Mouse (Mus musculus) T-helper 17 cell (primary cell): ENCODE results near the gene Gm42421.

Experiments
- in situ Hi-C, 2 experiments: fragments of 300-600 bp; cut with MboI, MseI; formaldehyde crosslinking; loops; 1 replicate in 1 of 2; 2 replicates in 1 of 2; pipeline ENCODE4 v1.15.1; 2025; ENCODE audit warnings: high pct_unique_total_duplicates in 2 of 2

Gene Gm42421

DNA sequence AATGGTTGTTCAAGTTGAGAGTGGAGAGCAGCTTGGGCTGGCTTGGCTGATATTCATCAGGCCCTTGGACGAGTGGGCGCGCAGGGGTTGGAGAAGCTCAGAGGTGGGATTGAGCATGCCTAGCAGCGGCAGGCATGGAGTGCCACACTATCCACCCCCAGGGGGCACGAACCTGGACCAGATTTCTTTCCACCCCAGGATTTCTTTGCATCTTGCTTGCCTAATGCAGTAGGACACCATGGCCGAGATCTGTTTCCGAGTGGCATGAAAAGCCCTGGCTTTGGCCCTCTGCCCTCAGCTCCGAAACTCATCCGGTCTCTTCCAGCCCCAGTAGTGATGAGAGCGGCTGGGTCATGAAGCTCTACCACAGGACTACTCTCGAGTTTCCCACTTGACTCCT is 5.4 kb downstream of the Gm42421 start:
- in situ Hi-C loops: no loop called here

DNA sequence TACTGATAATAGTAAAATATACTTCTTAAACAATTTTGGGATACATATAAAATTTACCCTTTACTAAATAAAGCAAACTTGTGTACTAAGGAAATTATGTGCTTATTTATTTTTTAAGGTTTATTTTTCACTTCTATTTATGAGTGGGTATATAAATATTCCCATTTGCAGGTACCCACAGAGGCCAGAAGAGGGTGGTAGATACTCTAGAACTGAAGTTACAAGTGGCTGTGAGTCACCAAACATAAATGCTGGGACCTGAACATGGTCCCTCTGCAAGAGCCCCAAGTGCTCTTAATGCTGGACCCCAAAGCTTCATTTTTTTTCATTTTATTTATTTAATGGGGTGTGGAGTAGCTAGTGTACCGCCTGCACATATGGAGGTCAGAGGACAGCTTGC is 5.9 kb downstream of the Gm42421 start:
- in situ Hi-C loops: no loop called here

DNA sequence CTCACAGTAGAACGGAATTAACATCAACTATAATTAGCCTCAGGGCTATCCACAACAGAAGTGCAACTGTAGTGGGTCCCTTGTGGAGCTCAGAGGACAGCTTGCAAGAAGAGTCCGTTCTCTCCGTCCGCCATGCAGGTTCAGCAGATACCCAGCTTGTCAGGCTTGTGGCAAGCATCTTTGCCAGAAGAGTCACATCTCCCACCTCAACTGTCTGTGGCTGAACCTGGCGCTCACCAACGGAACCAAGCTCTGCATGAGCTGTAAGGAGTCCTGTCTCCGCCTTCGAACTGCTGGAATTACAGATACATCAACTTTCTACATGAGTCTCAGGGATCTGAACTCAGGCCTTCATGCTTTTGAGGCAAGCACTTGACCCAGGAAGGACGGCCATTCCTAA is 8.2 kb downstream of the Gm42421 start:
- in situ Hi-C loops: no loop called here

DNA sequence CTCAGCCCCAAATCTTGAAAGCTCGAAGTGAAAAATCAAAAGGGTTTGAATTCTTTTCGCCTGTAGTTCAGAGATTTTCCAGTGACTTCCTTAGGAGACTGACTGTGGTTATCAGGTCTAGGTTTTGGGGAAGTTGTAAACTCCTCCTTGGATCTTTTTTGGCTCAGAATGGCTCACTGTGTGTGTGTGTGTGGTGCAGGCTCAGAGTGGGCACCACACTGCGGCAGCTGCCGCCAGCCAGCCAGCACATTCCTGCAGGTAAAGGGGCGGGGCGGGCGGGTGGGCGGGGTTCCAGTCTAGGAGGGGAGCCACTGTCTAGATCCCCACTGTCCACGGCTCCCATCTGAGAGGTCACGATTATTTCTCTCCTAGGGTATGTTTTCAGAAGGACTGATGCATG is 13.6 kb downstream of the Gm42421 start:
- in situ Hi-C loops: no loop called here

DNA sequence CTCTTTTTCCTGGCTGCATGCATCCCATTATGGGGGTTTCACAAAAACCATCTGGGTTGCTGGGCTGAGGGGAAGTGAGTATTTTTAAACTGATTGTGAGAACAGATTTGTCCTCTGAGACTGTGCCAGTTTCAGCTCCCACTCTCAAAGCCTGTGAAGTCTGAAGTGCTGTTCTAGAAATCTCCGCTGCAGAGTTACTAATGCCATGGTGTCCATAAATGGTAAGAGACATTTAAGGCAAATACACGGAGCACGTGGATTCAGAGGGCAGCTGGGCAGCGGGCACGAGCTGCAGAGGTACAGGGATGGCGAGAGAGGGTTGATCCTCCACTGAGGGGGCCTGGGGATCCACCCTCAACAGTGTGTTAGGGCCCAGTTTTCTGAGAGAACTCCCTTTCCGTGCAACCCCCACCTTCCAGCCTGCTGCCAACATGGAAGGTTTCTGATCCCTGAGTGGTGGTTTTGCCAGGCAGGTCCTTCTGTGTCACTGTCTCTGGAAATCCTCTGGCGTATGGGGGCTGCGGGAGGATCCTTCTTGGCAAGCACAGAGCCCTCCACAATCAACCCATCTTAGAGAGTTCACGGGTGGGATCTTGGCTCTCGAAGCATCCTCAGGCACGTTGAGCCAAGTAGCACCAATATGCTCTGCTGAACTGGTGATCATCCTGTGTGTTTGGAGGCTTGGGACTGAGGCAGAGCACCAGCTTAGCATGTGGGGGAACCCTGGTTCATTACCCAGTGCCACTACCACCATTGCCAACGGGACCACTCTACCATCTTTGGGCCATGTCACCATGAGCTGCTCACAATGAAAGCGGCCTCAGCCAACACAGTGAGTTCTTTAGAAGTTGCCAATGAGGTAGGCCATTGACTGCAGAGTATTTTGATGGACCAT is 15.5 kb downstream of the Gm42421 start:
- in situ Hi-C loops: no loop called here

DNA sequence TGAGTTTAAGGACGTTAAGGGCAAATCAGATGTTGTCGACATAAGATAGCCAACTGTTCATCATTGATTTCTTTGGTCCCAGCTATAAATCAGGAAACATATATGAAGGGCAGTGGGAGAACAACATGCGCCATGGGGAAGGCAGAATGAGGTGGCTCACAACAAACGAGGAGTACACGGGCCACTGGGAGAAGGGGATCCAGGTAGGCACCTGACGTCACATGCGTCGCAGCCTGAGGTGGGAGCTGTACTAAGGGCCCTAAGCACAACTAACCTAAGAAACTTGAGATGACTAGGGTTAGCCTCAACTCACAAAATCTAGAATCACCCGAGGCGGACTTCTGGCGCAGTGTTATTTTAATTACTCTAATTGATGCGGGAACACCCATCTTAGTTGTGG is 20.4 kb downstream of the Gm42421 start:
- in situ Hi-C loops: no loop called here

DNA sequence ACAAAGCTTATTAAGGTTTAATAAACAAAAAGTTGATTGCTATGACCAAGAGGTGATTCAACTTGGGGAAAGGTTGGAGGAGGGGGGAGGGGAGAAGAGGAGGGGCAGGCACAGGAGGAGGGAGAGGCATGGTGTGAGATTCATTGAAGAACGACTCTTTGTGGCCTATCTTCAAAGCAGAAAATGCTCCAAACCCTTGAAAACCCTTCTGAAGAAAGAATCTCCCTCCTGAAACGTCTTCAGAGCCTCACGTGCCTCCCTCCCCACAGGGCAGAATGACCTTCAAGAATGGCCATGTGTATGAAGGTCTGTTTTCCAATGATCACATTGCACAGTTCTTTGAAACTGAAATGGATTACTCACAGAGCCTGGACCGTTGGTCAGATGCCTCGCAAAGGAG is 22.0 kb downstream of the Gm42421 start:
- in situ Hi-C loops: no loop called here

DNA sequence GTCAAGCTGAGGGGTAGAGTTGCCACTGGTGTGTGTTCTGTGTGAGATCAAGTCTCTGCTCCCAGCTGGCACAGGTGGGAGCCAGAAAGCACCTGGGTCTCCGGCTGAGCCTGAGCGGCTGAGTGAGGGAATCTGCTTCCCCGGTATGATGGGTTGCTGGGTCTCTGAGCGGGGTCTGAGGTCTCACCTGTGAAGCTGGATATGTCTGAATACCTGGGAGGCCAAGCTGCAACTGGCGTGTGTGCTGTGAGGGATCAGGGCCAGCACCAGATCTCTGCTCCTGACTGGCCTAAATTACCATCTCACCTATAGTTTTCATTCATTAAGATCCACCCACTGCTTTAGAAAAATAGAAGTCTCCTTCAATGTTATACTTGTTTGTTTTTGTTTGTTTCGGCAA is 29.1 kb downstream of the Gm42421 start:
- in situ Hi-C loops: no loop called here

DNA sequence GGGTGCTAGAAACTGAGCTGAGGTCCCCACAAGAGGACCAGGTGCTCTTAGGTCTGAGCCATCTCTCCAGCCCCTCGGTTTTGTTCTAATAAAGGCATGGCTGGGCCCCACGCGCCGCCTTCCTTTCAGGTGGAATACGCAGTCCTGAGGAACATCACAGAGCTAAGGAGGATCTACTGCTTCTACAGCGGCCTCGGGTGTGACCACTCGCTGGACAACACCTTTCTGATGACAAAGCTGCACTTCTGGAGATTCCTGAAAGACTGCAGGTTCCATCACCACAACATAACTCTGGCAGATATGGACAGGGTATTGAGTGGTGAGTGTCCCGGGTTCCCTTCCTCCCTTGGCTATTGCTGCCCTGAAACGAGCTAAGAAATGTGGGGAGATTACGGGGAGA is 31.6 kb downstream of the Gm42421 start:
- in situ Hi-C loops: no loop called here

DNA sequence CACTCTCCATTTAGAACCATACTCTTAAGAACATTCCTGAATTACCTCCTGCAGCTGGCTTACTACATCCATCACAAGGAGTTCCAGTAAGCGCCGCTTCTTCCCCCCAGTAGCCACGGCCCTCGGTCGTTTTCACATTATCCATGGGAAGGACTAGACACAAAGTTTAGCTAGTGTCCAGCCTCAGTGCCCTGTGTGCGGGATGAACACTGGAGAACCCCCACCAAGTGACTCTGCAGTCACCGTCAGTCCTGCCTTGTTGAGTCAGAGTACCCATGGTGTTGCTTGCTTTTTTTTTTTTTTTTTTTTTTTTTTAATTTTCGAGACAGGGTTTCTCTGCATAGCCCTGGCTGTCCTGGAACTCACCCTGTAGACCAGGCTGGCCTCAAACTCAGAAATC is 33.2 kb downstream of the Gm42421 start:
- in situ Hi-C loops: no loop called here

DNA sequence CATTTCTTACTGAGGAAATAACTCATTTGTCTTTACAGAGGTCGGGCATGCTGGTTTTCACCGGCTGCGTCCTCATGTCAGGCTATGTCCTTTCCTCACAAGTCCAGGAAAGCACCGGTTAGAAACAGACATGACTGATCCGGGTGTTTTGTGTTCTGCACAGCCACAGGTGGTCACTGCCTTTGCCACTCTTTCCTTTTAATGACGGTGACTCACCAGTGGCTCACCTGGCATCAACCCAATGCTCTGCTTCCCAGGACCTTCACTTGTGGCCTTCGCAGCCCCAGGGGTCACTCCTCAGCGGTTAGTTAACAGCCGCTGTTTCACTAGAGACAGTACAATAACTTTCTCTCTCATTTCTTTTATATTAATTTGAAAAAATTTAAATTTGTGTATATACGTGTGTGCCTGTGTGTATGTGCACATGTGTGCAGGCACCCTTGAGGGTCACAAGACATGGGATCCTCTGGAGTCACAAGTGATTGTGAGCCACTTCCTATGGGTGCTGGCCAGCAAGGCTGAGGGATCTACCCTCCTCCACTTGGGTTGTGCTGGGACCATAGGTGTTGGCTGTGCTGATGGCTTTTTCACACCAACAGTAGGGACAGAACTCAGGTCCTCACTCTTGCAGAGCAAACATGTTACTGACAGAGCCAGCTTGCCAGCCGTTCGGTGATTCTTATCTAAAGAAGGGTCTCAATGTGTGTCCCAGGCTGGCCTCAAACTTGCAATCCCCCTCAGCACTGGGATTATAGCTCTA is 37.8 kb downstream of the Gm42421 start:
- in situ Hi-C loops: no loop called here

DNA sequence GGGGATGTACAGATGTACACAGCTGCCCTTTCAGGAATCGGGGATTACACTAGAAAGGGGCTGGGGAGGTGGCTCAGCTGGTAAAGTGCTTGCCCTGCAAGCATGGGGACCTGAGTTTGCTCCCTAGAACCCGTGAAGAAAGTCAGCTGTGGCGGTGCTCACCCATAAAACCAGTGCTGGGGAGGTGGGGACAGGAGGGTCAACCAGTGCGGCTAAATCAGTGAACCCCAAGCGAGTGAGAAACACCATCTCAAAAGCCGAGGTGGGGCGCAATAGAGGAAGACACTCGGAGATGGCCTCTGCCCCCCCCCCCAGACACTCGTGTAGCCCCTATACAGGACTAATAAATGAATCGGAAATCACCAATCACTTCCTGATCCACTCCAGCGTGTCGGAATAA is 38.7 kb downstream of the Gm42421 start:
- in situ Hi-C loops: no loop called here

DNA sequence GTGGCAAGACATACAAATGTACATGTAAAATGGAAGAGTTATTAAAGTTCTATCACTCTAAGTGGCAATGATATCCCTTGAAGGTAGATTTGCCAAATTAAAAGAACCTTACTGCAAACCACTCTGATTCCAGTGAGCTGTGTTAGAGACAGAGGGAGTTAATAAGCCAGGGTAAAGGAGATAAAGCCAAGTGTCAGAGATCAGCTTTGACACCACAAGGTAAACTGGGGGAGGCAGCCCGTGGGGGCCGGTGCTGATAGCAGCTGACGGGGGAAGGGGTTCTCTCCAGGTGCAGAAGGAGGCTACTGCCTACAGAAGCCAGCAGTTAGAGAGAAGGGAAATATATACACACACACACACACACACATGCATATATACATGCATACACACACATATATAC is 44.7 kb downstream of the Gm42421 start:
- in situ Hi-C loops: no loop called here

DNA sequence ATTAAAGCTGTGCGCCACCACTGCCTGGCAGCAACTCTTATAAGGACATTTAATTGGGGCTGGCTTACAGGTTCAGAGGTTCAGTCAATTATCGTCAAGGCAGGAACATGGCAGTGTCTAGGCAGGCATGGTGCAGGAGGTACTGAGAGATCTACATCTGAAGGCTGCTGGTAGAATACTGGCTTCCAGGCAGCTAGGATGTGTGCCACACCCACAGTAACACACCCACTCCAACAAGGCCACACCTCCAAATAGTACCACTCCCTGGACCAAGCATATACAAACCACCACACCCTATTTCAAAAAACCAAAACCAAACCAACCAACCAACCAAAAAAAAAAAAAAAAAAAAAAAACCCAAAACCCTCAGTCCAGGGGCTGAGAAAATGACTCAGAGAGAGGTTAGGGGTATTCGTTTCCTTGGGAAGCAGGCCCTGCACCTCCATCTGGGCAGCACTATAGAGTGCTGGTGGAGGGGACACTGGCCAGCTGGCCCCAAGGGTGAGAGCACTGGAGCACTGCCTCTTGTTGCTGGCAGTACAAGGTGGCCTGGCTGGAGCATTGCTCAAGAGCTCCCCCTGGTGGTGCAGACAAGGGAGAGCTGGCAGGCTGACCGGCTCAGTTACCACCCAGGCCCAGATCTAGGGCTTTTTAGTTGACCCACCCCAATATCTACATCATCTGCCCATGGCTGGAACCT is 47.1 kb downstream of the Gm42421 start:
- in situ Hi-C loops: no loop called here

DNA sequence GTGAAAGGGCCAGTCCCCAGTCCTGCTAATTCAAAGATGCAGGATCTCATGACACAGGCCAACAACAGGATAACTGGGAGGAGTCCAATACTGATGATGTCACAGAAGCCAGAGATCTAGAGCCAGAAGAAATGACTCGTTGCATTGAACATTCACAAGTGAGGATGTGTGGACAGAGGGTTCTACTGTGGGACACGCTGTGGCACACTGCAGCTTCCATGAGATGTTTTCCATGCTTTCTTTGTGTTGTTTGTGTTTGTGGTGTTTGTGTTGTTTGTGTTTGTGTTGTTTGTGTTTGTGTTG is 47.6 kb downstream of the Gm42421 start:
- in situ Hi-C loops: no loop called here

DNA sequence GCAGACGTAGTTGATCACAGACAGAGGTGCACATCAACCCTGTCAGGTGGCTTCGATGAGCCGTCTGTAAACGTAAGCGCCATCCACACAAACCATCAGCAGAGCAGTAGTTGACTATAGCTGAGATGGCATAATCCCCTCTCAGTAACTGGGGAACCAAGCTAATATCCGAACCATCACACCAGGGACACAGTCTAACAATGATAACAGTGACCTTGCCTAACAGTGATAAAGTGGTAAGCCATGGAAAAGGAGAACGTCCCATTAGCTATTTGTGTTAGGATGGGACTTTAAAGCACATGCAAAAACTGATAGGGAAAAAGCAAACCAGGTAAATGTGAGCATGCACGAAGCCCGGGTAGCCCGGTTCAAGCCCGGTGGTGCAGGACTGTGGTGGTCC is 48.3 kb downstream of the Gm42421 start:
- in situ Hi-C loops: no loop called here

DNA sequence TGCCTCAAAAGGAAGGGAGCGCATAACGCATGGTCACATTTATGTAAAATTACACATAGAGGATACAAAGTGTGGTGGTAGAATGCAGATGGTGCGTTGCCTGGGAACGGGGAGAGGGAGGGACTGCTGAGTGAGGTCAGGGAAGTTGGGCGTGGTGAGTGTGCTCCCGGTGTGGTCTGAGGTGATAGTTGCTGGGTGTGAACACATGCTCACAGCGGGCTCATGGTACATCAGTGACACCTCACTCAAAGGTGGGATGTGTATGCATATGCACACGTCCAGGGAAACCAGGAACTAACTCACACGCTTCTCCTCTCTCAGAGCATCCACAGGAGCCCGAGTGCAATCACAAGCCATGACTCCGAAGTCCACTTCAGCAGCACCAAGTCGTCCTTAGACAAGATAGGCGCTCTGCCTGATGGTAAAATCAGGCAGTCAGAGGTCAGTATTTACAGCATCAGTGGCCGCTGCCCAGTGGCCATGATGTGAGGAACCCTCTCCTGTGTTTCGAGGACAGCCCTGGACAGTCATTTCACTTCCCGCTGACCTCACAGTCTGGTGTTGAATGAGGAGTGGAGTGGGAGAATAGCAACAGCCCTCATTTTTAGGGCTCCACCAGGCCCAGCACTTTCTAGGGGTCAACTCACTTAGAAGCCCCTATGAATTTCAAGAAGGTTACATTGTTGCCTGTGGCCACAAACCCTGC is 48.9 kb downstream of the Gm42421 start:
- in situ Hi-C loops: no loop called here

DNA sequence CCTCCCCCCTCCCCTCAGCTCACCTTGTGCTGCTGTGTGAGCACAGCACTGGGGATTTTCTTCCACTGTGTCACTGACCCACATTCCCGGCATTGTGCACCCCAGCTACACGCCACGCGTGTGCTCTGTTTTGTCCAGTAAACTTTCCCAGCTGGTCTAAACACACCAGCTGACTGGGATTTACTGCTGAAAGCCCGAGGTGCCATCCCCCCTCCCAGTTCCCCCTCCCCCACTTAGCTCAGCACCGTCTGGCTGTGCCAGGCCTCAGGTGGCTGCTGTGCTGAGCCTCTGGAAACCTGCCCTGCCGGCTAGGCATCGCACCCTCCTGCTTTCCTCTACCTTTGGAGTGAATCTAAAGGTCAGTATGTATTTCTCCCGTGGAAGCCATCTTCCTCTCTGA is 52.9 kb downstream of the Gm42421 start:
- in situ Hi-C loops: no loop called here

DNA sequence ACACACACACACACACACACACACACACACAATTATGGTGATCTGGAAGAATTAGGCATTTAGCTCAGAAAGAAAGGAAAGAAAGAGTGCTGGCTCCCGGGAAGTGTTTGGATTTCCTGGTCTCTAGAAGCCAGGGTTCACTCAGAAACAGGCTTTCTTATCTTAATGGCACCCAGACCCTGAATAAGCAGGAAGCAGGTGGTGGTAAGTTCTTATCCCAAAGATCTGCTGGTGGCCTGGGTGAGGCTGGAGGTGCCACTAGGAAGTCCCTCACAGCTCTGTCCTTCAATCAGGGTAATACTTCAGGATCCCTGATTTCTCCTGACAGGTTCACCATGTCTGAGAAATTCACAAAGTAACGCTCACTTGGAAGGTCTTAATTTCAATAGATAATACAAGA is 54.4 kb downstream of the Gm42421 start:
- in situ Hi-C loops: no loop called here

DNA sequence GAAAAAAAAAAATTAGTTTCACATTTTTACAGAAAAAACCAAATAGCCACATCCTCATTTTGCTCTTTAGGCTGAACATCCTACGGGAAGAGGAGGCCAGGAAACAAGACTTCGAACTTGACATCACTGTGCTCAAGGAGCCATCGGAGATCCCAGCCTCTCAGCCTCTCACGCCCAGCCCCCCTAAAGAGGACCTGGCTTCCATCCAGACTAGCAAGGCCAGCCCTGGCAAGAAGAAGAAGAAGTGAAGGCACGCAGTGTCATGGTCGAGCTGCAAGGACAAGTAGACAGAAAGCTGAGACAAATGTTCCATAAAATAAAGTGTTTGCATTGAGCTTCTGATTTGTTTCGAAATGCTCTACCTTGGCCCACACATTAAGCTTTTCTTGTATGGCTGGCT is 57.4 kb downstream of the Gm42421 start:
- in situ Hi-C loops: no loop called here
